Mouse (Mus musculus) central nervous system, embryonic 11.5 days (tissue): ENCODE results near the gene Cox4i1. TPM values are rescaled to one million over a fixed set of nuclear protein-coding genes. Genes with fewer than 3 reads are reported as not detected.

Experiments
- polyA plus RNA-seq: library from polyadenylated mRNA; depleted of rRNA; stranded (reverse); fragments of >200 nt; gene quantifications from 2 replicates; pipeline ENCODE4 v1.2.3, GENCODE M21; 2012; rRNA removed

The Cox4i1 gene
- polyA plus RNA-seq, result 1,012 and 1,246 TPM in 2 replicates

GRCm38 (mm10) chr8:120667561-120668373, at the start of gene Cox4i1, which contains the start of gene Gm27021:
Gene Cox4i1, plus strand, starts transcription at chr8:120668222.
Gene Gm27021, minus strand, starts transcription at chr8:120668079.

GRCm38 (mm10) chr8:120647532-120647931, 20.5 kb upstream of the Cox4i1 start, which contains the start of gene 1190005I06Rik:
Gene 1190005I06Rik, minus strand, starts transcription at chr8:120647632.

GRCm38 (mm10) chr8:120668374-120668905, 418 bp downstream of the Cox4i1 start, which contains the start of gene Emc8:
Gene Emc8, minus strand, starts transcription at chr8:120668573.

Other genes starting within 250 kb of the Cox4i1 start
- 44.7 and 75.9 TPM in 2 replicates for gene Gins2, start 78.9 kb upstream of the Cox4i1 start, polyA plus RNA-seq
- gene 1190005I06Rik, start 20.6 kb upstream of the Cox4i1 start, polyA plus RNA-seq, result 2.5 and 2.6 TPM in 2 replicates
- gene Gm27021, start 143 bp upstream of the Cox4i1 start, polyA plus RNA-seq, result 0.98 and 1.3 TPM in 2 replicates
- gene Emc8, start 351 bp downstream of the Cox4i1 start, polyA plus RNA-seq, result 111 and 113 TPM in 2 replicates
- 1.9 and 2.5 TPM in 2 replicates for gene Irf8, start 68.1 kb downstream of the Cox4i1 start, polyA plus RNA-seq